Mouse (Mus musculus) c-Kit-negative CD71-positive TER-119-positive erythroid progenitor cells, embryonic 14.5 days (primary cell): ENCODE measurements around the gene Fgf7.

Experiments
- DNase-seq: peaks from one replicate; pipeline ENCODE4 v3.0.0-alpha.2; 2013; ENCODE audit warnings: low read depth, low spot score

Fgf7 gene

GRCm38 (mm10) chr2:126034379-126035005, at the start of gene Fgf7:
Gene Fgf7, plus strand, starts transcription at chr2:126034658.
- no peak for DNase-seq

DNA sequence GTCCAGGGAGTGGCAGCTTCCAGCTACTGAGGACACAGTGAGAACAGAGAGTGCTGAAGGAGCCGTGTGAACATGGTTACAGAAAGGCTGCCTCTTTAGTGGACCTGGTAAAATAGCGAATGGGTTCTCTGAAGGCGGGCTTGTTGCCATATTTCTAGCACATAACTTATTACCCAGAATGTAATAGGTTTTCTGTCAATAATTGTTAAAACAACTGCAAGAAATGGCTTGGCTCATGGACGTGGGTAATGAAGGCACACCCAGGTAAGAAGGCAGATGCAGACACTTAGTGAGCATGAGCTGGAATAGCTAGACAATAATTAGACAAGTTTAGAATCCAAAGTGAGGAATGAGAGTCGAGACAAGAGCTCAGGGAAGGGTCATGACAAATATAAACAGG, 32.2 kb upstream of the Fgf7 start:
- no peak for DNase-seq

GRCm38 (mm10) chr2:126006088-126006487, 28.4 kb upstream of the Fgf7 start:
- no peak for DNase-seq

DNA sequence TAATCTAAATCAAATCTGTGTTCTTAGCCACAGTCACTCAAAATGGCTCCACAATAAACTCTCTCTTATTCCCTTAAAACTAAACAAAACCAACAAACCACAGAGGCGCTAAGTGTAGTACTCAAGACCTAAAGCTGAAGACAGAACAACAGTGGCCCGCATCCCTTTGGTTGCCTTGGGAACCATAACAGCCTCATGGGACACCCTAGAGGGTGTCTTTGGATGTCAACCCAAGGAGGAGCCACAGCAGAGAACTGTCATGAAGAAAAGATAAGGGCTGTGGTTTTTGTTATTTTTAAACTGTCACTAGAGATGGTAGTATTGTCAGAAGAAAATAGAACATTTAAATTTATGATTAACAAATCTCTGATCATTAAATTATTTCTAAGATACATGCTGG, 27.7 kb upstream of the Fgf7 start:
- no peak for DNase-seq

GRCm38 (mm10) chr2:126014989-126015710, 19.3 kb upstream of the Fgf7 start:
- DNase-seq = no peak

DNA sequence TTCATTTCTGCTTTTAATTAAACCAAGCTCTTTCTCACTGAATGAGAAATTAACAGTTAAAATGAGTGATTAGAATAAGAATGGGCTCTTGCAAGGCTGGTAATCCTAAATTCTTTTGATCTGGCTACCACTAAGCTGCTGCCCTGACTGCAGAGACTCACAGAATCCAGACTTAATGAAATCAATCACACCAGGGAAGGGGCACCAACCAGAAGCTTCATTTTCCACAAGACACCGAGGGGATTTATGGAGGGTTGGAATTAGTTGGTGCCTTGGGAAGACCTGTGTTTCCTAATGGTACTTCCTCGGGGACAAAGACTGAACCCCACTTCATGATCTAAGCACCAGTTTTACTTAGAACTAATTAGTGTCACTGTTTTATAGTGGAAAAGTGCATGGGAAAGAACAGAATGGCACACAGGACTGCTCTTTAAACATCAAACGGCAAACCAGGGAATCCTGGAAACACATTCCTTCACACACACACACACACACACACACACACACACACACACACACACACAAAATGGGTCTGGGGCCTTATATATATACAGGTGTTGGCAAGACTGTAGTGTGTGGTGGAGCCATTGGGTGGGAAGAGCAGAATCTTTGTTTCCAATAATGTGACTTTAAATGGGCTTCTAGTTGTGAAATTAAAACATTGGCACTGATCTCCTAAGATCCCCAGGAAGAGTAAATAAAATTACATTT, 18.5 kb upstream of the Fgf7 start:
- DNase-seq = no peak

GRCm38 (mm10) chr2:126031186-126031900, 3.1 kb upstream of the Fgf7 start:
- DNase-seq = no peak

GRCm38 (mm10) chr2:126033114-126033972, 1.1 kb upstream of the Fgf7 start:
- no peak for DNase-seq

DNA sequence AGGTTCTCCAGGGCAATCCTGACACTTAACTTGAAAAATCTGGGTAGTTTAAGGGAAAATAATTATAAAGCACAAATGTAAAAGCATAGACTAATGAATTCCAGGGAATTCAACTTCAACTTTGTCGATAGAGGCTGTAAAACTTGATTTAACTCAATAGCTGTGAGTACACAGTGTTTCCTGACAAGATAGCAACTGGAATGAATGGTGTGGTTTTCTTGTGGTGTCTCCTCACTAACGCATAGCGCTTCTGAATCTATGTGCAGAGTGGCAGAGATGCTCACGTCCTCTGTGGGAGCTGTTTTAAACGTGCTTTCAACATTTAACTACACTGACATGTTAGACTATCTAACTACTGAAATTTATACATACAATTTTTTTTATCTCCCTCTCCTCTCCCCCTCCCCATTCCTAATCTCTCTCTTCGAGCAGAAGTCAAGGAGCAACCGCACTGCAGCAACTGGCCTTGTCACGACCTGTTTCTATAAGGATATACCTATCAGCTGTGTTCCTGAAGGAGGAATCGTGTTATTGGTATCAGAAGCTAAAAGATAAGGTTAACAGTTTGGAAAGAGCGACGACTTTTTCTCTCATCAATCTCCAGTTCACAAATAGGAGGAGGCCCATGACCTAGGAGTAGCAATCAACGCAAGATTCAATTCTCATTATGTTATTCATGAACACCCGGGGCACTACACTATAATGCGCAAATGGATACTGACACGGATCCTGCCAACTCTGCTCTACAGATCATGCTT, 734 bp downstream of the Fgf7 start:
- no peak for DNase-seq

- no peak for DNase-seq
Measured at GRCm38 (mm10) chr2:126036121-126036520, 1.7 kb downstream of the Fgf7 start.

GRCm38 (mm10) chr2:126038221-126039000, 4.0 kb downstream of the Fgf7 start:
- no peak for DNase-seq

- no peak for DNase-seq
Measured at GRCm38 (mm10) chr2:126039414-126039891, 5.0 kb downstream of the Fgf7 start.

DNA sequence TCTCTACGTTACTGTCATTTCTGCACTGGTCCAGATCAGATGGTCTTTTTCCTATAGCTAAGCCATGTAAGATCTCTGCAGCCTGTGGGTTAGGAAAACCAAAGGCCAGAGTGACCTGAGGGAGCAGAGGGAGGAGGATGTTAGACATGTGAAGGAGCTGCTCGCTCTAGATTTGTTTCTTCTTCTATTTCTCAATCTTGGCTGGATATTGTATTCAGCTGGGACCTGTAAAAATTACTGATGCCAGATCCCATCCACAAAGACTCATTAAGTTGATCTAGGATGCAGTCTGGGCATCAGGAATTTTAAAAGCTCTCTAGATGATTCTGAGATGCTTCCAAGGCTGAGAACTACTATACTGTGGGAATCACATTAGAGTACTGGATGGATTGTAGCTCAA, 6.2 kb downstream of the Fgf7 start:
- no peak for DNase-seq

- DNase-seq = no peak
Measured at GRCm38 (mm10) chr2:126041237-126041636, 6.8 kb downstream of the Fgf7 start.

DNA sequence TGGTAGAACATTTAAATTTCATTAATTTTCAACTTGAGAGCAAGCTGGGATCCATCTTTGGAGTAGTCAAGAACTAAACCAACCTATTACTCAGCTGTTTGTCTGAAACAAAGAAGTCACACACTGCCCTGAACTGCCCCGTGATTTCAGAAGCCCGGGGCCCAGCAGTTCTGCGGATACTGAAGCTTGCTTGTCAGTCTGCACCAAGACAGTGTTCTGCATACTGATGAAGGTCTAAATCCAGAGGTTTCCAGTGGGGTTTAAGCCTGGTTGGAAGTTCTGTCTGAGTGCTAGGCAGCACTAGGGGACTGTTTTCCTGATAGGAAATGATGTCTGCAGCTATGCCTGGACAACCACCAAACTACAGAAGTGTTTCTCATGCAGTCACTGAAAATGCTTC, 8.2 kb downstream of the Fgf7 start:
- DNase-seq = no peak

- no peak for DNase-seq
Measured at GRCm38 (mm10) chr2:126045621-126046020, 11.2 kb downstream of the Fgf7 start.

DNA sequence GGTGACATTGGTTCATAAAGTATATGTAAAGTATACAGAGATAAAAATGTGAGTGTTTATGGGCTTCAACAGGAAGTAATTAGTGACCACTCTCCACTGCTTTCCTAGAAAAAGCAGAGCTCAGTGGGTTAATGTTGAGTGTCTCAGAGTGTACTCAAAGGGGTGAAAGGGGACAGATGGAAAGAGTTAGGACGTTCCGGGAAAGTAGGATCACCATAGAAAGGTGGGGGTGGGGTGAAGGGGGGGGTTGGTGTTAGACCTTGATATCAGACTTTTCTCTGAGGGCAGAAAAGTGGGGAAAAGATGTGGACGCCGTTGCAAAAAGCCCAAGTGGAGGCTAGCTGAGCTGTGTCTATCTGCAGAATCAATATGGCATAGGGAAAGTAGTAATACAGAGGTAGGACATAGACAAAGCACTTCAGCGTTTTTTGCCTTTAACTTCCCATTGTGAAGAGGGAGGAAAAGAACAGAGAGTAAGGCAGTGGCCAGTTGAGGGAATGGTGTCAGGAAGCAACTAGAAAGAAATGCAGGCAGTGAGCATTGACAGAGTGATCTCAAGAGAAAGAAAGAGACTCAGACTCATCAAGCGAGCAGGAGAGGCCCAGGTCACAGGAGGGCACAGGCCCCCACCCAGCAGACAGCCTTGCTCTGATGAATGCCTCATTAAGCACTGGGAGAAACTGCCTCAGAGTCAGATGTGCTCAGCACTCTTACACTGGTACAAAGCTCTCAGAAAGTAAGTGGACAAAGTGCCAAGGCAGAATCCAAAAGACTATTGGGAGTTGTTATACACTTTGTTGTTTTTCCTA, 18.5 kb downstream of the Fgf7 start:
- DNase-seq = no peak

GRCm38 (mm10) chr2:126053657-126054056, 19.2 kb downstream of the Fgf7 start:
- DNase-seq = no peak

DNA sequence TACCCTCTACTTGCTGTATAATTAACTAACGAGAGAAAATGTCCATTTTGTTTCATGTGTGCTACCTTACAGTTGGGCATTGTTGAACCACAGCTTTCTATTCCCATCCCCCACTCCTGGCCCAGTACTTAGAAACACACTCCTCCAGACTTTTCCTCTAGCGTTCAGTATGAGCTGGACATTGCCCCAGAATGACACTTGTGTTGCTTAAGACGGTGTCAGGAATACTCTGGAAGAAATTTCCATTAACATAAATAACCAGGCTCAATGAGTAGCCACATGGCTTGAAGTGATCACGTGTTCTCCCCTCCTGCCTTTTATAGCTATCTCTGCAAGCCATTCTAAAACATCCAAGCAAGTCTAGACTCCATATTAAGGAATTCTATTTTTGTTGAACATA, 26.1 kb downstream of the Fgf7 start:
- DNase-seq = no peak
